Mouse (Mus musculus) embryonic facial prominence, embryonic 15.5 days (tissue): ENCODE data around the gene Zdhhc9. TPM values are rescaled to one million over a fixed set of nuclear protein-coding genes. Genes with fewer than 3 reads are reported as not detected.

ENCODE experiments used
- ATAC-seq: fragments of 200-750 bp; cut with Nextera tagmentation; 2 replicates; pipeline ENCODE4 v1.8.0; 2017; ENCODE audit warnings: low read depth, moderate TSS enrichment; ENCODE audit not compliant: insufficient number of reproducible peaks, low FRiP score, low TSS enrichment
- H3K27ac ChIP-seq: fragments of 300-500 bp; sonication (generic); replicated peaks from 2 replicates; pipeline ENCODE4 v1.5.1; 2015; ENCODE audit warnings: mild to moderate bottlenecking, inconsistent platforms
- H3K27me3 ChIP-seq: fragments of 300-500 bp; sonication (generic); 2 replicates; pipeline ENCODE4 v1.6.1; 2015; ENCODE audit warnings: inconsistent platforms
- H3K36me3 ChIP-seq: fragments of 300-500 bp; sonication (generic); 2 replicates; pipeline ENCODE4 v1.6.1; 2015; ENCODE audit warnings: mild to moderate bottlenecking, inconsistent platforms
- H3K4me1 ChIP-seq: fragments of 300-500 bp; sonication (generic); 2 replicates; pipeline ENCODE4 v1.6.1; 2015; ENCODE audit warnings: inconsistent platforms
- H3K4me2 ChIP-seq: fragments of 300-500 bp; sonication (generic); replicated peaks from 2 replicates; pipeline ENCODE4 v1.6.1; 2015; ENCODE audit warnings: mild to moderate bottlenecking, inconsistent platforms
- H3K4me3 ChIP-seq: fragments of 300-500 bp; sonication (generic); replicated peaks from 2 replicates; pipeline ENCODE4 v1.5.1; 2015; ENCODE audit warnings: mild to moderate bottlenecking, inconsistent platforms
- H3K9ac ChIP-seq: fragments of 300-500 bp; sonication (generic); 2 replicates; pipeline ENCODE4 v1.6.1; 2015; ENCODE audit warnings: inconsistent platforms
- H3K9me3 ChIP-seq: fragments of 300-500 bp; sonication (generic); replicated peaks from 2 replicates; pipeline ENCODE4 v1.6.1; 2016; ENCODE audit warnings: inconsistent platforms
- whole genome bisulfite sequencing: fragments of 180-500 bp; shearing (Covaris S2); methylation state at CpG from one replicate; pipeline ENCODE4 v1.1.7; 2015; 5-methylcytosine and 5-hydroxymethylcytosine counted together
- polyA plus RNA-seq: library from polyadenylated mRNA; unstranded; fragments of >200 nt; fragmentation: Nextera tagmentation; extraction: Ambion mirVana; gene quantifications from 2 replicates; pipeline ENCODE4 v1.2.1, GENCODE M21; 2015

Gene Zdhhc9
- polyA plus RNA-seq, 1 experiment from 2014 or later, result 6.7 TPM

DNA sequence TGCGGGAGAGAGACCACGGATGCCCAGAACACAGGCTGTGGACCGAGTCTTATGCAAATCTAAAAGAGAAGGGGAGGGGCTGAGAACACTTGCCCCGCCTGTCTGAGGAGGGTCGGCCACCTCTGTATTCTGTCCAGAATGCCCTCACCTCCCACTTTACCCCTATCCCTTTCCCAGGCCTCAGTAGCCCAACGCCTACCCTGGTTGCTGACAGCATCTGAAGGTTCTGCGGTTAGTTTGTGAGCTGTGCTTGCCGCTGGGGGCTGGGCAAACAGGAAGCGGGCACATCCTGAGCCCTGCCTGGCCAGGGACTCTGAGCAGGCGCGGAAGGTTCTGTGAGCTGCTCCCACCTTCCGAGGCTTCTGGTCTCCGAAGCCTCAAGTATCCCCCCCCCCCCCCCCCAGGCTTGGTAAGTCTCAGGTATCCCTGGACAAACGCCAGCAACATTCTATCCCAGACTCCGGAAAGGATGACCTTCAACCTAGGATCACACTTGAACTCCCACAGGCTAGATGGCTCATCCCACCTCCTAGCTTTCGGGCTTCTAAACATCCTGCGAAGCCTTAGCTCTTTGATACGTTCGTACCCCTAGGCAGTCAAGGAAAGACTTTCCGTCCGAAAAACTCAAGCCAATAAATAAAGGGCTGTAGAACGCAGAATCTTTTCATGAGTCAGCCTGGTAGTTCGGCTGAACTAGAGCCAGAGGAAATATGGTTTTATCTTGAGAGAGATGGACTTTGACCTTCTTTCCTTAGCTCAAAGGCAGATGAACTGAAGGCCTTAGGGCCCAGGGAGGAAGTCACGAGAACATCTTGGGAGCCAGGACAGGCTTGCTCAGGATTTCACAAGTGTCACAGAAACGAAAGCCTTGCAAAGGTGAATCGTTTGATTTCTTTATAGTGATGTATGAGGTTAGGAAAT lies 65.0 kb downstream of the Zdhhc9 start:
- H3K4me2 ChIP-seq, result peak overlapping the region; percentile 45
- WGBS, result 47% methylated on average over 25 of the region's 26 CpGs
- no peaks in the 10 kb centered on the region for H3K36me3 ChIP-seq
- H3K4me3 ChIP-seq, result peak overlapping the region; percentile 32
- no peaks in the 10 kb centered on the region for H3K4me1 ChIP-seq
- H3K27me3 ChIP-seq, result no peaks in the 10 kb centered on the region
- no peak overlapping the region for H3K27ac ChIP-seq
- H3K9ac ChIP-seq, result no peak overlapping the region
- no peak for ATAC-seq
- no peaks in the 10 kb centered on the region for H3K9me3 ChIP-seq

GRCm38 (mm10) chrX:48141481-48141880 lies 67.2 kb downstream of the Zdhhc9 start:
- Histone ChIP-seq H3K4me2 (no peak overlapping the region), H3K4me1 (no peaks in the 10 kb centered on the region), H3K9me3 (no peaks in the 10 kb centered on the region), H3K36me3 (no peaks in the 10 kb centered on the region), H3K9ac (no peak overlapping the region), H3K27me3 (no peaks in the 10 kb centered on the region), H3K27ac (no peak overlapping the region), H3K4me3 (no peak overlapping the region)
- ATAC-seq, result no peak
- WGBS, result 71% methylated on average over 6 of the region's 6 CpGs

GRCm38 (mm10) chrX:48140286-48140877 lies 68.3 kb downstream of the Zdhhc9 start:
- WGBS, result 47% methylated on average over 3 of the region's 3 CpGs
- no peak overlapping the region for H3K27ac ChIP-seq
- H3K27me3 ChIP-seq, result no peaks in the 10 kb centered on the region
- no peaks in the 10 kb centered on the region for H3K4me1 ChIP-seq
- ATAC-seq, result no peak
- no peak overlapping the region for H3K9ac ChIP-seq
- no peaks in the 10 kb centered on the region for H3K36me3 ChIP-seq
- H3K4me2 ChIP-seq, result no peak overlapping the region
- no peak overlapping the region for H3K4me3 ChIP-seq
- no peaks in the 10 kb centered on the region for H3K9me3 ChIP-seq

GRCm38 (mm10) chrX:48139368-48140285 lies 69.1 kb downstream of the Zdhhc9 start:
- H3K36me3 ChIP-seq, result no peaks in the 10 kb centered on the region
- no peaks in the 10 kb centered on the region for H3K4me1 ChIP-seq
- H3K4me2 ChIP-seq, result no peak overlapping the region
- no peak for ATAC-seq
- H3K9me3 ChIP-seq, result no peaks in the 10 kb centered on the region
- H3K27ac ChIP-seq, result no peak overlapping the region
- no peak overlapping the region for H3K4me3 ChIP-seq
- WGBS, result 42% methylated on average over 14 of the region's 14 CpGs
- H3K9ac ChIP-seq, result no peak overlapping the region
- H3K27me3 ChIP-seq, result no peaks in the 10 kb centered on the region

DNA sequence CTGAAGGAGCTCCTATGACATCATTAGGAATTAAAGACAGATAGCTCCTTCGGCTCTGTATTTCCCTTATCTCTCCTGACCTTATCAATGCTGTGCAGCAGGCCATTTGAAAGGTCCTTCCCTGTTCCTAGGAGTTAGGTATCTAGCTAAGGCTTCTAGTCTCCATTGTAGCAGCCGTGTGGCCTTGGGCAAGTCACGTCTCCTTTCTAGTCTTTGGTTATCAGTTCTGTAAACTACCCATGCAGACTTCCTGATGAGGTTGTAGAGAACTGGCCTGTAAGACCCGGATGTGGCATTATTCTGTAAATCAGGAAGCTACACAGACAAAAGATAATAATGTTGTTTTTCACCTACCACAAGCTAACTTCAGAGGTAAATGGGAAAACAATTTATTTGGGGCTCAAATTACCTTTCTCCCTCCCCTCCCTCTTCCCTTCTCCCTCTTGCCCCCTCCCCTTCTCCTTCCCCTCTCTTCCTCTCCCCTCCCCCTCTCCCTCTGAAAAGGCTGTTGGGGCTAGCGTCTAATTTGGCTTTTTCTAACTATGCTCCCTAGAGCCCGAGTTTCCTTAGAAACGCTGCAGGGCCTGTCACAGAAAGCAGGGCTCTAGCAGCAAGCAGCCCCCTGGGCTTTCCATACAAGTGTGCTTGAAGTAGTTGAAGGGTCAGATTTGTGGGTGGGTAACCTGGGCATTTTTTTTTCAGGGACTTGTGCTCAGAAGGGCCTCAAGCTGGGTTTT lies 70.0 kb downstream of the Zdhhc9 start:
- Histone ChIP-seq H3K9ac (no peak overlapping the region), H3K4me2 (no peak overlapping the region), H3K4me1 (no peaks in the 10 kb centered on the region), H3K9me3 (no peaks in the 10 kb centered on the region), H3K36me3 (no peaks in the 10 kb centered on the region), H3K27me3 (no peaks in the 10 kb centered on the region), H3K4me3 (no peak overlapping the region), H3K27ac (no peak overlapping the region)
- no peak for ATAC-seq
- 52% methylated on average over 7 of the region's 7 CpGs for WGBS

- Histone ChIP-seq H3K4me1 (no peaks in the 10 kb centered on the region), H3K4me2 (no peak overlapping the region), H3K27me3 (no peaks in the 10 kb centered on the region), H3K9me3 (no peaks in the 10 kb centered on the region), H3K27ac (no peak overlapping the region), H3K9ac (no peak overlapping the region), H3K36me3 (no peaks in the 10 kb centered on the region), H3K4me3 (no peak overlapping the region)
- no peak for ATAC-seq
- WGBS, result 55% methylated on average over 6 of the region's 6 CpGs
Measured at GRCm38 (mm10) chrX:48138011-48138410, 70.7 kb downstream of the Zdhhc9 start.

DNA sequence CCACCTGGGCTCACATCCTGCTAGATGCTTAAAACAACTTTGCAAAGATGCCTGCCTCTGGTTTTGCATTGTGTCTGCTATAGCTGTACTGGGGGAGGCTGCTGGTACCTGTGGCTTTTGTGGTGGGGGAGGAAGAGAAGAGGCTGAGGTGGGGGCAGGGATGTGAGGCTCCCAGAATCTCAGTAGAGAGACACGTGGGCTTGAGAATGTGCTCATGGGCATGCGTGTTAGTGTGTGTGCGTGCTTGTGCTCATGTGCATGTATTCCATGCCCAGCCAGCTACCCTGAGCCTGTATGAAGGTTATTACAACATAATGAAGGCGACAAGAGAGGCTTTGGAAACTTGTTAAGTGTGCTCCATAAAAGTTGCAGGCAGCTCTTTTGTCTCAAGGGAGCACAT lies 71.7 kb downstream of the Zdhhc9 start:
- Histone ChIP-seq H3K4me3 (no peak overlapping the region), H3K27me3 (no peaks in the 10 kb centered on the region), H3K27ac (no peak overlapping the region), H3K36me3 (no peaks in the 10 kb centered on the region), H3K9me3 (no peaks in the 10 kb centered on the region), H3K9ac (no peak overlapping the region), H3K4me1 (no peaks in the 10 kb centered on the region), H3K4me2 (no peak overlapping the region)
- no peak for ATAC-seq
- 72% methylated on average over 4 of the region's 4 CpGs for WGBS

- Histone ChIP-seq H3K27me3 (no peaks in the 10 kb centered on the region), H3K4me1 (no peaks in the 10 kb centered on the region), H3K9ac (no peak overlapping the region), H3K9me3 (no peaks in the 10 kb centered on the region), H3K27ac (no peak overlapping the region), H3K36me3 (no peaks in the 10 kb centered on the region), H3K4me3 (no peak overlapping the region), H3K4me2 (no peak overlapping the region)
- no peak for ATAC-seq
- 76% methylated on average over 1 of the region's 1 CpGs for WGBS
Measured at GRCm38 (mm10) chrX:48129167-48129566, 79.5 kb downstream of the Zdhhc9 start.

- no peak overlapping the region for H3K27ac ChIP-seq
Measured at GRCm38 (mm10) chrX:48127502-48128218, 81.0 kb downstream of the Zdhhc9 start.

DNA sequence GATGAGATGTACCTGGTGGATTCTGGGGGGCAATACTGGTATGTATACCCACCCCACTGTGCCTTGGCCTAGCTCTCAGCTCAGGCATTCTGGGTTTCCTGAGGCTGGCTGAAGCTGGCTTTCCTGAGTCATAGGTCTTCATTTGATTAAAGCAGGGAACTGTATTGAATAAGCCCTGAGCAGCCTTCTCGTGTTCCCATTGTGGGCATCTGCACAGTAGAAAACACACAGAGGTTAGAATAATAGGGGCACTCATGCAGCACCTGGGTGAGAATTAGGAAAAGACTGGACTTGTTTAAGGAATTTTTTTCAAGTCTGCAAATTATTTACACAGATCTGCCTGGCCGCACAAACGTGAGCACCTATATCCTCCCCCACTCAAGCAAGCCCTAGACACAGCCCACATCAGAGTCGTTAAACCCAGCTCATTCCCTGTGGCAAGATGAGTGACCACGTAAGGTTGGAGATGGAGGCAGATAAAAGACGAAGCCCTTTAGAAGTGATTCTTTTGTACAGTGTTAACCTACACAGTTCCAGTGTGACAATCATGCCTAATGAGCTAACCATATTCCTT lies 81.7 kb downstream of the Zdhhc9 start:
- no peak overlapping the region for H3K4me2 ChIP-seq
- 59% methylated on average over 6 of the region's 6 CpGs for WGBS
- H3K36me3 ChIP-seq, result no peaks in the 10 kb centered on the region
- H3K27me3 ChIP-seq, result no peaks in the 10 kb centered on the region
- ATAC-seq, result 0 out of 2 replicates have a peak, but pooled peaks have one; percentile 34
- no peaks in the 10 kb centered on the region for H3K4me1 ChIP-seq
- H3K4me3 ChIP-seq, result no peak overlapping the region
- H3K9me3 ChIP-seq, result no peaks in the 10 kb centered on the region
- H3K9ac ChIP-seq, result no peak overlapping the region
- no peak overlapping the region for H3K27ac ChIP-seq

More at GRCm38 (mm10) chrX:48127502-48128218, 81.0 kb downstream of the Zdhhc9 start:
- 75% methylated on average over 6 of the region's 6 CpGs for WGBS
- Histone ChIP-seq H3K27me3 (no peaks in the 10 kb centered on the region), H3K4me1 (no peaks in the 10 kb centered on the region), H3K4me3 (no peak overlapping the region), H3K9ac (no peak overlapping the region), H3K9me3 (no peaks in the 10 kb centered on the region), H3K36me3 (no peaks in the 10 kb centered on the region), H3K4me2 (no peak overlapping the region)
- no peak for ATAC-seq
